Comparison of ENCODE assay signal across 8 mouse cellular contexts in the genomic region with DNA sequence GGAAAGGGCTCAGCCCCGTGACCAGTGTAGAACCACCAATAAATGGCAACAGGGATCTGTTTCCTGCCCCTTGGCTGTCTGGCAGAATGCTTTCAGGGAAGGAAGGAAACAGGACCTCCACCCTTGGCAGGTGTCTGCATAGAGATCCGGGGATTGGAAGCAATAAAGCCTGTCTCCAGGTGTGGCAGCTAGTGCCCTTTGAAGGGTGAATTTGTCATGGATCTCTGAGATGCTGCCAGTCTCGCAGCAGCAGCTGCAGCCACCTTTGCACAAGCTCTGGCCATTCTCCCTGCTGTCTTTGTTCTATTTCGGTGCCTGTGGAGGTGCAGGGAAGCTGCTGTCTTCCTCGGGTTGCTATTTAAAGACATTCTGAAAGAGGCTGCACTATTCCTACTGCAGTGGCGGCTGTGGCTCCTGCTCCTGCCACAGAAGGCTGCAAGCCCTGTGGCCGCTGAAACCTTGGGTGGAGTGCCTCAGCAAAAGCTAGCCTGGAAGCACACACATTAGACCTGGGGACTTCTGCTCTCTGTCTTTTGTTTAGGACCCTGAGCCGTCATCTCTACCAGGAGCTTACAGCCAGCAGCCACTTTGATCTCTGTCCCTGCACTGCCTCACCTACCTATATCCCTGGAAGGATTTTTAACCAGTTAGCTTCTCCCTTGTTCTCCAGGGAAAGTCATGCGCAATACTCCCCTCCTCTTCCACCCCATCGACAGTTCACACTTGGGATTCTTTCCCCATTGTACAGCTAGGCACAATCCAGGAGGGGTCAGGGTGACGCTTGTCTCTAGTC. TPM values are rescaled to one million over a fixed set of nuclear protein-coding genes. Genes with fewer than 3 reads are reported as not detected.
DNase-seq lines count a peak whose midpoint lies in the region; ATAC-seq and TF ChIP-seq lines count a peak whose summit lies in the region.

No protein-coding gene starts in this region.

- no peak for TF ChIP-seq CTCF in cortical plate, adult 2 months (IDR thresholded peaks at IDR 0.05; ENCODE audit: extremely low read depth, insufficient read depth, low read length)

- no peaks in the 10 kb centered on the region for H3K9me3 ChIP-seq in heart, embryonic 11.5 days (replicated peaks; ENCODE audit: control insufficient read depth, low read length)
- H3K9me3 ChIP-seq in neural tube, embryonic 12.5 days, result no peaks in the 10 kb centered on the region

- 33% methylated on average over 11 of the region's 11 CpGs for WGBS in heart, embryonic 11.5 days (ENCODE audit: insufficient replicate concordance)
- 42% methylated on average over 11 of the region's 11 CpGs for WGBS in neural tube, embryonic 12.5 days

- TF ChIP-seq POLR2A in cortical plate, adult 2 months (IDR thresholded peaks at IDR 0.05; ENCODE audit: extremely low read depth, insufficient read depth, low read length), result peak; percentile 75; the same call in 1 of the 2 replicates

- DNase-seq in cerebellum, postnatal 14 days, result peak; percentile 22 to 28
- DNase-seq in cerebellum, adult 9-10 months, result no peak
- peak; percentile 34 for DNase-seq in kidney, postnatal 10 days
- no peak for DNase-seq in thymus, postnatal 14 days

- H3K4me2 ChIP-seq in heart, embryonic 11.5 days, result peak overlapping the region; percentile 41
- 0 out of 2 replicates have a peak overlapping the region, but pooled peaks have one; percentile 1 for H3K4me2 ChIP-seq in neural tube, embryonic 12.5 days (replicated peaks)

- H3K27ac ChIP-seq in cortical plate, adult 2 months (ENCODE audit: insufficient read depth, low read length), result peak overlapping the region; percentile 53
- peak overlapping the region; percentile 90 for H3K27ac ChIP-seq in heart, embryonic 11.5 days (ENCODE audit: low read depth, low read length)
- H3K27ac ChIP-seq in neural tube, embryonic 12.5 days, result no peak overlapping the region

- no peaks in the 10 kb centered on the region for H3K36me3 ChIP-seq in heart, embryonic 11.5 days (ENCODE audit: control insufficient read depth, insufficient read depth, low read length)
- H3K36me3 ChIP-seq in neural tube, embryonic 12.5 days, result no peaks in the 10 kb centered on the region; the same call in 1 of the 2 replicates

- H3K4me1 ChIP-seq in cortical plate, adult 2 months (ENCODE audit: control insufficient read depth, insufficient read depth, low read length), result peaks cover 6% of the 10 kb centered on the region; the same call in 1 of the 2 replicates
- peaks cover 23% of the 10 kb centered on the region for H3K4me1 ChIP-seq in heart, embryonic 11.5 days (ENCODE audit: control insufficient read depth, insufficient read depth, low read length)
- 0 out of 2 replicates have a peak, but pooled peaks cover 6% of the 10 kb centered on the region for H3K4me1 ChIP-seq in neural tube, embryonic 12.5 days

- peak overlapping the region; percentile 52; the same call in 1 of the 2 replicates for H3K9ac ChIP-seq in heart, embryonic 11.5 days (ENCODE audit: low read depth, low read length)
- H3K9ac ChIP-seq in neural tube, embryonic 12.5 days, result no peak overlapping the region

- no peaks in the 10 kb centered on the region for H3K27me3 ChIP-seq in heart, embryonic 11.5 days (ENCODE audit: control insufficient read depth, insufficient read depth, low read length)
- no peaks in the 10 kb centered on the region for H3K27me3 ChIP-seq in neural tube, embryonic 12.5 days (replicated peaks)

- no peak overlapping the region for H3K4me3 ChIP-seq in cortical plate, adult 2 months (ENCODE audit: insufficient read depth, low read length)
- H3K4me3 ChIP-seq in heart, embryonic 11.5 days (ENCODE audit: low read depth, low read length), result no peak overlapping the region
- no peak overlapping the region for H3K4me3 ChIP-seq in neural tube, embryonic 12.5 days

- ATAC-seq in heart, embryonic 11.5 days (replicated peaks; ENCODE audit: insufficient number of reproducible peaks, low FRiP score, low TSS enrichment), result no peak
- no peak for ATAC-seq in neural tube, embryonic 12.5 days (ENCODE audit: low FRiP score, low read depth)
- no peak for ATAC-seq in megakaryocyte-erythroid progenitor cell, adult 5-6 weeks (replicated peaks; ENCODE audit: low FRiP score, low TSS enrichment, poor library complexity, severe bottlenecking)

RNA-seq across cellular contexts. Expression of a gene that starts 30.6 kb away (rescaled TPM):
- 0.92 and 0.98 TPM in 2 replicates for polyA plus RNA-seq in cortical plate, adult 2 months (2012; rRNA removed)
- 0.08 and 0.17 TPM in 2 replicates for polyA plus RNA-seq in heart, embryonic 11.5 days (2014; fragmentation: Nextera tagmentation; extraction: Ambion mirVana)
- polyA plus RNA-seq in neural tube, embryonic 12.5 days (2016; fragmentation: Nextera tagmentation; extraction: Ambion mirVana), result 0.23 and 0.27 TPM in 2 replicates
- 0.17 TPM in 1 of 2 replicates, not detected in the other for total RNA-seq in megakaryocyte-erythroid progenitor cell, adult 5-6 weeks (2014; fragmentation: Nextera tagmentation)
- total RNA-seq in megakaryocyte-erythroid progenitor cell, adult 5-6 weeks (2017), result 0.66 TPM in 1 of 2 replicates, not detected in the other

RNA-seq across cellular contexts. Expression of a gene that starts 54.0 kb away (rescaled TPM):
- 30.6 and 31.1 TPM in 2 replicates for polyA plus RNA-seq in cortical plate, adult 2 months (2012; rRNA removed)
- 53.9 and 56.9 TPM in 2 replicates for polyA plus RNA-seq in heart, embryonic 11.5 days (2014; fragmentation: Nextera tagmentation; extraction: Ambion mirVana)
- polyA plus RNA-seq in neural tube, embryonic 12.5 days (2016; fragmentation: Nextera tagmentation; extraction: Ambion mirVana), result 48.5 and 53.4 TPM in 2 replicates
- 75.1 and 84.5 TPM in 2 replicates for total RNA-seq in megakaryocyte-erythroid progenitor cell, adult 5-6 weeks (2014; fragmentation: Nextera tagmentation)
- total RNA-seq in megakaryocyte-erythroid progenitor cell, adult 5-6 weeks (2017), result 73.7 and 79.4 TPM in 2 replicates

Comparison
In these comparisons a context has a peak if more than half of its experiments do, and no peak if none do; other contexts are left out.
1. DNase-seq: peak in cerebellum, postnatal 14 days (2 of 2) and kidney, postnatal 10 days (single experiment); none in cerebellum, adult 9-10 months (single experiment) and thymus, postnatal 14 days (single experiment).